Mouse (Mus musculus): ENCODE results near the gene Ptgfr. TPM values are rescaled to one million over a fixed set of nuclear protein-coding genes. Genes with fewer than 3 reads are reported as not detected.

Ptgfr gene
- 0.15 and 0.22 TPM in 2 replicates for polyA plus RNA-seq (2012; rRNA removed)

DNA sequence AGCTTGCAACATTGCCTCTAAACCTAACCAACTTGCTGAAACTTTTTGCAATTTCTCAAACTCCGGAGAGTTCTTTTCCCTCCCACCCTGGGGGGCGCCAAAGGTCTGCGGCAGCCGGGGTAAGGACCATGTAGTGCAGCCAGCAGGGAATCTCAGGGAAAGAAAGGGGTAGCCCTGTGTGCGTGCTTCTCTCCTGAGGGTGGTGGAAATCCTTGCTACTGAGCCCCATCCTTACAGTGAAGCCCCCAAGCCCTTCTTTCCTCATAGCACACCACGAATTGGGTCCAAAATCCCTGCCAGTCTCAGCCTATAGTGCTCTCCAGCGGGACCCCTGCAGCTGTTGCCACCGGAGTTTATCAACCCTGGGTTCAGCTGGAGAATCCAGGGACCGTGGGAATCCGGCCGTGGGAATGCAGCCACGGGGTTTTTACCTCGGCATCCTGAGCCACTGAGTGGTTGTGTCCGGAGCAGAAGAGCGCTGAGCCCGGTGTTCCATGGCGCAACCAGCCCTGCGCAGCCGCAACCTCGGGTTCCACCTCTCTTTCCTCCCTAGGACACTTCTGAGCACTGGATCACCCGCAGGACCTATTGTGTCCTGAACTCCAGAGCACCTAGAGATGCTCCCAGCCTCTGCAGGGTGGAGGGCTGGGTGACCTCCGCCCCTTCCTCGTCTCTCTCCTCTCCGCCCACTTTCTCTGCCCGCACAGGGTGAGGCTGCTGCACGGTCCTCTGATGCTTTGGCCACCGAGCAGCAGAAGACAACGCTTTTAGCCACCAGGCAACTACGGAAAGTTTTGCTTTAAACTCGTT is at the start of gene Ptgfr:
Gene Ptgfr, minus strand, starts transcription at position 760 of the 810 bp plus-strand sequence.
- no peak within 1 kb of the TSS; the same call in 1 of the 2 replicates for H3K4me3 ChIP-seq (ENCODE audit: extremely low read depth, insufficient read depth, insufficient read length)
- DNase-seq (ENCODE audit: low read depth in 1 of 2, low spot score in 2 of 2): no peak
- TF ChIP-seq CTCF (IDR thresholded peaks at IDR 0.05; ENCODE audit: extremely low read depth, insufficient read depth, insufficient read length, insufficient replicate concordance) (no peak), POLR2A (IDR thresholded peaks at IDR 0.05; ENCODE audit: low read depth, low read length) (no peak)
- no peaks in the 10 kb centered on the region for H3K36me3 ChIP-seq (ENCODE audit: control insufficient read depth, insufficient read depth, low read length)
- no peak within 1 kb of the TSS for H3K27ac ChIP-seq (ENCODE audit: insufficient read depth, low read length)
- H3K4me1 ChIP-seq (ENCODE audit: control insufficient read depth, insufficient read depth, insufficient read length): no peaks in the 10 kb centered on the region
- H3K27me3 ChIP-seq (ENCODE audit: control insufficient read depth, insufficient read depth, low read length): no peaks in the 10 kb centered on the region
- WGBS: 4% methylated on average over 30 of the region's 30 CpGs

DNA sequence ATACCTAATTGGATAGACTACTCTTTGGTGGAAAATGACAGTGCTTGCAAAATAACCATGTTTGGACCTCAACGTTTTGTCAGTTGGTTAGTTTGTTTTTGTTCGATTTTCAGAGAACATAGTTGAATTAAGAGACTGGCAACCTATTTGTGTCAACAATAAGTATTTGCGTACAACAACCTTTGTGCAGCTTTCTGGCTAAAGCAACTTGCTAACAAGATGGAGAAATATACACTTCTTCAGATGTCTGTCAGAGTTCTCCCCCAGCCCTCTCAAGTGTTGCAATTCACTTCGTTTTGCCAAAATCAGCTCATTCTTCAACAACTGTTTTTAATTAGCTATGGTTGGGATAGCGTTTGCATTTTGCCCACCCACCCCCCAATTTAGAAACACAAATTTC is 46.5 kb upstream of the Ptgfr start:
- WGBS: 79% methylated on average over 5 of the region's 5 CpGs

DNA sequence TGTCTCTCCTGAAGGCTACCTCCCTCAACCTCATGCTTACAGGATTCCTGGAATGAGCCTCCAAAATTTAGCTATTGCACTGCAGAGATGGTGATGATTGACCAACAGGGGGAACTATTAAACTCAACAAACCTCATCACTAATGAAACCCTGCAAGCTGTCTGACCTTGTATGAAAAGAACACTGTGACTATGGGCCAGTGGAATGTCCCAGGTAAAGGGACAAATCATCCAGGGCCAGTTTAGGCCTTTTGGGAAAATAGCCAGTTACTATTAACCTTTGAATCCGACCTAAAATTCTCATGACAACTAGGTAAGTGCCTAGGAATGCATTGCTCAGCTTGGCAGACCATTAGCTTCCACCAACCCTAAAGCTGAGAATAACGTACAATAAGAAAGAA is 42.6 kb upstream of the Ptgfr start:
- DNase-seq (ENCODE audit: low read depth in 1 of 2, low spot score in 2 of 2): no peak
- WGBS: 69% methylated on average over 2 of the region's 2 CpGs
- no peak overlapping the region for H3K27ac ChIP-seq (ENCODE audit: insufficient read depth, low read length)
- TF ChIP-seq CTCF (IDR thresholded peaks at IDR 0.05; ENCODE audit: extremely low read depth, insufficient read depth, insufficient read length, insufficient replicate concordance) (no peak), POLR2A (IDR thresholded peaks at IDR 0.05; ENCODE audit: low read depth, low read length) (no peak)
- no peak overlapping the region for H3K4me3 ChIP-seq (ENCODE audit: extremely low read depth, insufficient read depth, insufficient read length)
- no peaks in the 10 kb centered on the region for H3K36me3 ChIP-seq (ENCODE audit: control insufficient read depth, insufficient read depth, low read length)
- H3K27me3 ChIP-seq (ENCODE audit: control insufficient read depth, insufficient read depth, low read length): no peaks in the 10 kb centered on the region
- H3K4me1 ChIP-seq (ENCODE audit: control insufficient read depth, insufficient read depth, insufficient read length): no peaks in the 10 kb centered on the region

More for the DNA sequence above, 46.5 kb upstream of the Ptgfr start:
- DNase-seq (ENCODE audit: low read depth in 1 of 2, low spot score in 2 of 2): no peak
- Histone ChIP-seq H3K4me3 (ENCODE audit: extremely low read depth, insufficient read depth, insufficient read length) (no peak overlapping the region), H3K27ac (ENCODE audit: insufficient read depth, low read length) (no peak overlapping the region), H3K4me1 (ENCODE audit: control insufficient read depth, insufficient read depth, insufficient read length) (no peaks in the 10 kb centered on the region), H3K27me3 (ENCODE audit: control insufficient read depth, insufficient read depth, low read length) (no peaks in the 10 kb centered on the region), H3K36me3 (ENCODE audit: control insufficient read depth, insufficient read depth, low read length) (no peaks in the 10 kb centered on the region)
- TF ChIP-seq CTCF (IDR thresholded peaks at IDR 0.05; ENCODE audit: extremely low read depth, insufficient read depth, insufficient read length, insufficient replicate concordance): no peak
- TF ChIP-seq POLR2A (IDR thresholded peaks at IDR 0.05; ENCODE audit: low read depth, low read length): no peak

DNA sequence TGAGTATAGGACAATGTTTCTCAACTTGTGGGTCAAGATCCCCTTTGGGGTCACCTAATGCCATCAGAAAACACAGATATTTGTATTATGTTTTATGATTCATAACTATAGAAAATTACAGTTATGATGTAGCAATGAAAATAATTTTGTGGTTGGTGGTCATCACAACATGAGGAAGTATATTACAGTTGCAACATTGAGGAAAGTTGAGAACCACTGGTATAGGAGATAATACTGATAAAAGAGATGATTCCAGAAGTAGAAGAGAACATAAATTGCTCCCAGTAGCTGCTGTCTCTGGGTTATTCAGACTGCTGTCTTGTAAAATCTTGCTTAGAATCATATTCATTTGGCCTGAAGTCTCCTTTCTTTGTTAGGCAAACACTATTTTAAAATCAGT is 31.5 kb upstream of the Ptgfr start:
- no peak overlapping the region for H3K27ac ChIP-seq (ENCODE audit: insufficient read depth, low read length)
- H3K36me3 ChIP-seq (ENCODE audit: control insufficient read depth, insufficient read depth, low read length): no peaks in the 10 kb centered on the region
- no peak for DNase-seq (ENCODE audit: low read depth in 1 of 2, low spot score in 2 of 2)
- no peak overlapping the region for H3K4me3 ChIP-seq (ENCODE audit: extremely low read depth, insufficient read depth, insufficient read length)
- TF ChIP-seq POLR2A (IDR thresholded peaks at IDR 0.05; ENCODE audit: low read depth, low read length) (no peak), CTCF (IDR thresholded peaks at IDR 0.05; ENCODE audit: extremely low read depth, insufficient read depth, insufficient read length, insufficient replicate concordance) (no peak)
- H3K27me3 ChIP-seq (ENCODE audit: control insufficient read depth, insufficient read depth, low read length): no peaks in the 10 kb centered on the region
- H3K4me1 ChIP-seq (ENCODE audit: control insufficient read depth, insufficient read depth, insufficient read length): no peaks in the 10 kb centered on the region

- Histone ChIP-seq H3K4me3 (ENCODE audit: extremely low read depth, insufficient read depth, insufficient read length) (no peak overlapping the region), H3K36me3 (ENCODE audit: control insufficient read depth, insufficient read depth, low read length) (no peaks in the 10 kb centered on the region), H3K27ac (ENCODE audit: insufficient read depth, low read length) (no peak overlapping the region), H3K4me1 (ENCODE audit: control insufficient read depth, insufficient read depth, insufficient read length) (no peaks in the 10 kb centered on the region), H3K27me3 (ENCODE audit: control insufficient read depth, insufficient read depth, low read length) (no peaks in the 10 kb centered on the region)
- TF ChIP-seq CTCF (IDR thresholded peaks at IDR 0.05; ENCODE audit: extremely low read depth, insufficient read depth, insufficient read length, insufficient replicate concordance) (no peak), POLR2A (IDR thresholded peaks at IDR 0.05; ENCODE audit: low read depth, low read length) (no peak)
- no peak for DNase-seq (ENCODE audit: low read depth in 1 of 2, low spot score in 2 of 2)
- WGBS: 98% methylated on average over 1 of the region's 1 CpGs
Measured at GRCm38 (mm10) chr3:151851344-151851743, 13.9 kb upstream of the Ptgfr start.

DNA sequence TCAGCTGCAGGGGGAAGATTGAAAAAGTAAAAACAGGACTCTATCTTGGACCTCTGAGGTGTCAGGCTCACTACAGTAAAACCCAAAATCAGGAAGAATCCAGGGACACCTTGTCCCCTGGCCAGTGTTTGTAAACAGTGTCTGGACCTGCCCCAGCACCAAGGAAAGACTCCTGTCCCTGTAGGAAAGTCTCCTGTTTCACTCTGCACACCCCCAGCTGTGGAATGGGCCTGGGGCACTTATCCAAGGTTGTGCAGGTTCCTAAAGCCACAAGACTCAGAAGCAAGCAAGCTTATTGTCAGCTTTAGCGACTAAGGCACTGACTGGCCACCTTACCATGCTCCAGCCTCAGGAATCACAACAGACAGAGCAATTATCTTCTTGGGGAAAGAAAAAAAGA is 13.2 kb upstream of the Ptgfr start:
- Histone ChIP-seq H3K27ac (ENCODE audit: insufficient read depth, low read length) (no peak overlapping the region), H3K27me3 (ENCODE audit: control insufficient read depth, insufficient read depth, low read length) (no peaks in the 10 kb centered on the region), H3K4me1 (ENCODE audit: control insufficient read depth, insufficient read depth, insufficient read length) (no peaks in the 10 kb centered on the region), H3K36me3 (ENCODE audit: control insufficient read depth, insufficient read depth, low read length) (no peaks in the 10 kb centered on the region), H3K4me3 (ENCODE audit: extremely low read depth, insufficient read depth, insufficient read length) (no peak overlapping the region)
- WGBS: 67% methylated on average over 1 of the region's 1 CpGs
- TF ChIP-seq CTCF (IDR thresholded peaks at IDR 0.05; ENCODE audit: extremely low read depth, insufficient read depth, insufficient read length, insufficient replicate concordance) (no peak), POLR2A (IDR thresholded peaks at IDR 0.05; ENCODE audit: low read depth, low read length) (no peak)
- no peak for DNase-seq (ENCODE audit: low read depth in 1 of 2, low spot score in 2 of 2)

- TF ChIP-seq CTCF (IDR thresholded peaks at IDR 0.05; ENCODE audit: extremely low read depth, insufficient read depth, insufficient read length, insufficient replicate concordance) (no peak), POLR2A (IDR thresholded peaks at IDR 0.05; ENCODE audit: low read depth, low read length) (no peak)
- H3K27me3 ChIP-seq (ENCODE audit: control insufficient read depth, insufficient read depth, low read length): no peaks in the 10 kb centered on the region
- no peak for DNase-seq (ENCODE audit: low read depth in 1 of 2, low spot score in 2 of 2)
- H3K4me3 ChIP-seq (ENCODE audit: extremely low read depth, insufficient read depth, insufficient read length): no peak overlapping the region
- no peaks in the 10 kb centered on the region for H3K36me3 ChIP-seq (ENCODE audit: control insufficient read depth, insufficient read depth, low read length)
- no peak overlapping the region for H3K27ac ChIP-seq (ENCODE audit: insufficient read depth, low read length)
- no peaks in the 10 kb centered on the region for H3K4me1 ChIP-seq (ENCODE audit: control insufficient read depth, insufficient read depth, insufficient read length)
- WGBS: 86% methylated on average over 7 of the region's 7 CpGs
Measured at GRCm38 (mm10) chr3:151846292-151846691, 8.9 kb upstream of the Ptgfr start.
